Mouse (Mus musculus): ENCODE data around the gene Adamts16.

GRCm38 (mm10) chr13:70713331-70713730, 128.3 kb downstream of the Adamts16 start:
- TF ChIP-seq POLR2A (IDR thresholded peaks at IDR 0.05; ENCODE audit: low read depth, low read length) (no peak), CTCF (conservative IDR thresholded peaks at IDR 0.05; ENCODE audit: insufficient read depth, insufficient read length, low read depth, low read length) (no peak)

All from kidney, adult 2 months (tissue).